Mouse (Mus musculus) intestine, postnatal 0 days (tissue): ENCODE measurements around the gene Arf4. TPM values are rescaled to one million over a fixed set of nuclear protein-coding genes. Genes with fewer than 3 reads are reported as not detected.

Experiments
- ATAC-seq: fragments of 200-750 bp; cut with Nextera tagmentation; 2 replicates; pipeline ENCODE4 v1.8.0; 2017; ENCODE audit warnings: mild to moderate bottlenecking, moderate TSS enrichment, moderate library complexity
- H3K27ac ChIP-seq: fragments of 300-500 bp; sonication (generic); 2 replicates; pipeline ENCODE4 v1.5.1; 2014; ENCODE audit warnings: mild to moderate bottlenecking, low read depth, low read length, moderate library complexity
- H3K27me3 ChIP-seq: fragments of 300-500 bp; sonication (generic); replicated peaks from 2 replicates; pipeline ENCODE4 v1.6.1; 2014; ENCODE audit warnings: low read length, mixed read lengths; ENCODE audit not compliant: control insufficient read depth, insufficient read depth
- H3K36me3 ChIP-seq: fragments of 300-500 bp; sonication (generic); 2 replicates; pipeline ENCODE4 v1.6.1; 2014; ENCODE audit warnings: mild to moderate bottlenecking, moderate library complexity; ENCODE audit not compliant: control insufficient read depth, insufficient read depth
- H3K4me1 ChIP-seq: fragments of 300-500 bp; sonication (generic); replicated peaks from 2 replicates; pipeline ENCODE4 v1.6.1; 2014; ENCODE audit warnings: antibody characterized with exemption, low read length, mixed read lengths; ENCODE audit not compliant: control insufficient read depth, insufficient read depth
- H3K4me2 ChIP-seq: fragments of 300-500 bp; sonication (generic); replicated peaks from 2 replicates; pipeline ENCODE4 v1.6.1; 2014; ENCODE audit warnings: low read depth, mild to moderate bottlenecking, moderate library complexity
- H3K4me3 ChIP-seq: fragments of 300-500 bp; sonication (generic); 2 replicates; pipeline ENCODE4 v1.5.1; 2014; ENCODE audit warnings: low read depth, low read length
- H3K9ac ChIP-seq: fragments of 300-500 bp; sonication (generic); 2 replicates; pipeline ENCODE4 v1.6.1; 2014; ENCODE audit warnings: mild to moderate bottlenecking, low read depth, low read length
- H3K9me3 ChIP-seq: fragments of 300-500 bp; sonication (generic); 2 replicates; pipeline ENCODE4 v1.6.1; 2016; ENCODE audit warnings: mixed run types; ENCODE audit not compliant: control insufficient read depth
- CTCF ChIP-seq: sonication (generic); IDR thresholded peaks from 2 replicates; pipeline ENCODE4 v1.5.1; 2016; ENCODE audit warnings: low read depth, mild to moderate bottlenecking, control low read depth, antibody characterized with exemption, moderate library complexity
- WGBS: fragments of 180-500 bp; shearing (Covaris S2); extraction: QIAGEN DNeasy Blood & Tissue Kit; methylation state at CpG from one replicate; pipeline ENCODE4 v1.1.7; 2014; 5-methylcytosine and 5-hydroxymethylcytosine counted together
- polyA plus RNA-seq: library from polyadenylated mRNA; unstranded; fragments of >200 nt; fragmentation: Nextera tagmentation; extraction: Ambion mirVana; gene quantifications from 2 replicates; pipeline ENCODE4 v1.2.1, GENCODE M21; 2015

Gene Arf4
- polyA plus RNA-seq, 1 experiment from 2014 or later = 727 TPM

- no peaks in the 10 kb centered on the region for H3K27me3 ChIP-seq
- H3K9ac ChIP-seq = no peak overlapping the region
- H3K36me3 ChIP-seq = peaks cover 40% of the 10 kb centered on the region
- ATAC-seq = no peak
- no peak for TF ChIP-seq CTCF
- H3K4me1 ChIP-seq = no peaks in the 10 kb centered on the region
- H3K4me3 ChIP-seq = no peak overlapping the region
- no peak overlapping the region for H3K27ac ChIP-seq
- no peak overlapping the region for H3K4me2 ChIP-seq
- no peaks in the 10 kb centered on the region for H3K9me3 ChIP-seq
These were observed 20.3 kb downstream of the Arf4 start for GRCm38 (mm10) chr14:26658178-26658577.

- no peak overlapping the region for H3K4me3 ChIP-seq
- 91% methylated on average over 1 of the region's 1 CpGs for WGBS
- ATAC-seq = no peak
These were observed 22.4 kb downstream of the Arf4 start for GRCm38 (mm10) chr14:26660233-26660632.

DNA sequence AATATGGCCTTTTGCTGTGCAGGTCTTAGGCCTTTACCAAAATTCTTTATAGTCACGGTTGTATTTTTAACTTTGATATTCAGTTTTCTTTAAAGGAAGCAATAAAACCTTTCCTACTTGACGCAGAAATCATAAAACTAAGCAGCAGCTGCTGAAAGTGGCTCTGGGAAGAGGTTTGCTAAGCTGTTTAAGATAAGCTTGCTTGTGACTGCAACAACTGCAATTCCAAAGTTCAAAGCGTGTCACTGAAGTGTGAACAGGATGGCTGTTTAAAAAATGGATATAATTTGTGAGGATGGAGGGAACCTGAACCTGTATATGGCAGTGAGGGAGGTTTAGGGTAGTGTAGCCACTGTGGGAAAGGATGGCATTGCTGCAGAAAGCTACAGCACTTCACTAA lies 24.1 kb downstream of the Arf4 start:
- no peak for TF ChIP-seq CTCF
- H3K4me1 ChIP-seq = no peaks in the 10 kb centered on the region
- no peak overlapping the region for H3K4me3 ChIP-seq
- H3K36me3 ChIP-seq = peaks cover 23% of the 10 kb centered on the region
- H3K27me3 ChIP-seq = no peaks in the 10 kb centered on the region
- peak; percentile 69 for ATAC-seq
- no peaks in the 10 kb centered on the region for H3K9me3 ChIP-seq
- H3K27ac ChIP-seq = peak overlapping the region; percentile 46; the same call in 1 of the 2 replicates
- H3K9ac ChIP-seq = no peak overlapping the region
- no peak overlapping the region for H3K4me2 ChIP-seq
- 40% methylated on average over 3 of the region's 3 CpGs for WGBS

More at GRCm38 (mm10) chr14:26660233-26660632, 22.4 kb downstream of the Arf4 start:
- Histone ChIP-seq H3K9me3 (no peaks in the 10 kb centered on the region), H3K4me2 (no peak overlapping the region), H3K27me3 (no peaks in the 10 kb centered on the region), H3K27ac (no peak overlapping the region), H3K36me3 (peaks cover 28% of the 10 kb centered on the region), H3K4me1 (no peaks in the 10 kb centered on the region), H3K9ac (no peak overlapping the region)
- no peak for TF ChIP-seq CTCF

DNA sequence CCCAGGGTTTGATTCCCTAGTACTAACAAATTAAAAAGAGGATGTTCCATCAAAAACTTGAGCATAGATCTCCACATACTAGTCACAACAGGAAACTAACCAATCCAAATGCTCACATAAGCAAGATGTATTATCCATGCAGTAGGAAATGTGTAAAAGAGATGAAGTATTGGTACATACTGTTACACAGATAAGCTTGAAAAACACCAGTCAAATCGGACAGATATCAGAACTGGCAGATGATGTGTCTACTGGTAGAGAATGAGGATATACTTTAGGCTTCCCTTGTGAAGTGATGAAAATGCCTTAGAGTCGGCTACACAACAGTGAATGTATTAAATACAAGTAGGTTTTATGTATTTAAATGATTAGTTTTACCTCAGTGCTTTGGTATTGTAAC lies 24.6 kb downstream of the Arf4 start:
- Histone ChIP-seq H3K4me3 (no peak overlapping the region), H3K27ac (peak overlapping the region; percentile 46; the same call in 1 of the 2 replicates), H3K4me1 (no peaks in the 10 kb centered on the region), H3K36me3 (peaks cover 19% of the 10 kb centered on the region), H3K27me3 (no peaks in the 10 kb centered on the region), H3K9ac (no peak overlapping the region), H3K9me3 (no peaks in the 10 kb centered on the region), H3K4me2 (no peak overlapping the region)
- TF ChIP-seq CTCF = no peak
- WGBS = 60% methylated on average over 2 of the region's 2 CpGs
- no peak; the same call in 1 of the 2 replicates for ATAC-seq

- Histone ChIP-seq H3K4me3 (no peak overlapping the region), H3K4me2 (no peak overlapping the region), H3K36me3 (peaks cover 15% of the 10 kb centered on the region), H3K27me3 (no peaks in the 10 kb centered on the region), H3K9me3 (no peaks in the 10 kb centered on the region), H3K27ac (no peak overlapping the region), H3K9ac (no peak overlapping the region), H3K4me1 (no peaks in the 10 kb centered on the region; the same call in 1 of the 2 replicates)
- WGBS = 87% methylated on average over 2 of the region's 2 CpGs
- no peak for ATAC-seq
- no peak for TF ChIP-seq CTCF
These were observed 26.0 kb downstream of the Arf4 start for GRCm38 (mm10) chr14:26663851-26664250.

DNA sequence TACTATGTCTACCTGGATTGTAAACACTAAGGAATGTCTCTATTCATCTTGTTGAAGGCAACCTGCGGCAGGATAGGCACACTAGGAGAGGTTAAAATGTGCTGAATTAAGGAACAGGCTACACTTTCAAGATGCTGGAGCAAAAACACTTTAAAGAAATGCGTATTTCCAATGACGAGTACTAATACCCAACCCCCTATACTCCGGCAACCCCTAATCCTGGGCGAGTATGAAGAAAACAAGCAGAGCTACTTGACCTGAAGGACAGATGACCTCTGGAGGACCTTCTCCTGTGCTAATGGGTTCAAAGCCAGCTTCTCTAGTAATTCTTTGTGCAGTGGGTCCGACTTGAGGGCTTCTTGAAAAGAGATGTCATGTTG lies 30.1 kb downstream of the Arf4 start:
- ATAC-seq = no peak

More for the DNA sequence above, 30.1 kb downstream of the Arf4 start:
- peak overlapping the region; percentile 89 for H3K4me3 ChIP-seq
- H3K9me3 ChIP-seq = no peaks in the 10 kb centered on the region
- peak overlapping the region; percentile 81 for H3K9ac ChIP-seq
- peaks cover 5% of the 10 kb centered on the region; the same call in 1 of the 2 replicates for H3K4me1 ChIP-seq
- no peak for TF ChIP-seq CTCF
- H3K27me3 ChIP-seq = no peaks in the 10 kb centered on the region
- peak overlapping the region; percentile 94 for H3K4me2 ChIP-seq
- H3K27ac ChIP-seq = peak overlapping the region; percentile 90; the same call in 1 of the 2 replicates
- WGBS = 12% methylated on average over 6 of the region's 6 CpGs
- peaks cover 15% of the 10 kb centered on the region for H3K36me3 ChIP-seq
